Mouse (Mus musculus): Measurements from ENCODE around the gene Ap1m2. TPM values are rescaled to one million over a fixed set of nuclear protein-coding genes. Genes with fewer than 3 reads are reported as not detected.

Ap1m2 gene
- polyA plus RNA-seq, 1 experiment from 2014 or later = 46.9 TPM

GRCm38 (mm10) chr9:21288404-21289336 is 23.5 kb downstream of the Ap1m2 start:
- H3K27ac ChIP-seq (replicated peaks) = peak overlapping the region; percentile 94
- H3K27me3 ChIP-seq = no peaks in the 10 kb centered on the region
- 74% methylated on average over 13 of the region's 13 CpGs for WGBS
- H3K4me1 ChIP-seq = peaks cover 37% of the 10 kb centered on the region
- no peaks in the 10 kb centered on the region for H3K9me3 ChIP-seq (replicated peaks)
- peak overlapping the region; percentile 76 for H3K4me2 ChIP-seq (replicated peaks)
- no peak for ATAC-seq (ENCODE audit: insufficient number of reproducible peaks, low FRiP score, low TSS enrichment, low read depth)
- peak overlapping the region; percentile 80 for H3K4me3 ChIP-seq (replicated peaks)
- 0 out of 2 replicates have a peak overlapping the region, but pooled peaks have one; percentile 23 for H3K9ac ChIP-seq
- H3K36me3 ChIP-seq = peaks cover 23% of the 10 kb centered on the region

- H3K4me3 ChIP-seq (replicated peaks) = peak within 1 kb of the TSS; percentile 80
- H3K36me3 ChIP-seq = peaks cover 27% of the 10 kb centered on the region
- H3K4me2 ChIP-seq (replicated peaks) = peak within 1 kb of the TSS; percentile 76
- peaks cover 37% of the 10 kb centered on the region for H3K4me1 ChIP-seq
- peak within 1 kb of the TSS; percentile 94 for H3K27ac ChIP-seq (replicated peaks)
- H3K27me3 ChIP-seq = no peaks in the 10 kb centered on the region
- peak; percentile 80 for ATAC-seq (ENCODE audit: insufficient number of reproducible peaks, low FRiP score, low TSS enrichment, low read depth)
- no peaks in the 10 kb centered on the region for H3K9me3 ChIP-seq (replicated peaks)
- WGBS = under 1% methylated on average over 59 of the region's 59 CpGs
- H3K9ac ChIP-seq = peak within 1 kb of the TSS; percentile 84
Observed at GRCm38 (mm10) chr9:21287571-21288402, 24.4 kb downstream of the Ap1m2 start, which contains the start of gene Kri1. TSS of gene Kri1 (minus strand) at chr9:21287969.

GRCm38 (mm10) chr9:21286753-21287152 is 25.4 kb downstream of the Ap1m2 start:
- H3K4me1 ChIP-seq = peaks cover 37% of the 10 kb centered on the region
- peaks cover 37% of the 10 kb centered on the region for H3K36me3 ChIP-seq
- no peaks in the 10 kb centered on the region for H3K9me3 ChIP-seq (replicated peaks)
- H3K27ac ChIP-seq (replicated peaks) = no peak overlapping the region; the same call in 1 of the 2 replicates
- ATAC-seq (ENCODE audit: insufficient number of reproducible peaks, low FRiP score, low TSS enrichment, low read depth) = no peak
- WGBS = 60% methylated on average over 3 of the region's 3 CpGs
- H3K4me2 ChIP-seq (replicated peaks) = peak overlapping the region; percentile 76
- peak overlapping the region; percentile 80 for H3K4me3 ChIP-seq (replicated peaks)
- no peaks in the 10 kb centered on the region for H3K27me3 ChIP-seq
- no peak overlapping the region for H3K9ac ChIP-seq

GRCm38 (mm10) chr9:21283994-21284393 is 28.1 kb downstream of the Ap1m2 start:
- no peak overlapping the region for H3K4me3 ChIP-seq (replicated peaks)
- H3K27ac ChIP-seq (replicated peaks) = no peak overlapping the region
- H3K4me2 ChIP-seq (replicated peaks) = no peak overlapping the region
- H3K9ac ChIP-seq = no peak overlapping the region
- H3K36me3 ChIP-seq = peaks cover 63% of the 10 kb centered on the region
- 83% methylated on average over 3 of the region's 3 CpGs for WGBS
- ATAC-seq (ENCODE audit: insufficient number of reproducible peaks, low FRiP score, low TSS enrichment, low read depth) = no peak
- no peaks in the 10 kb centered on the region for H3K27me3 ChIP-seq
- no peaks in the 10 kb centered on the region for H3K9me3 ChIP-seq (replicated peaks)
- H3K4me1 ChIP-seq = peaks cover 22% of the 10 kb centered on the region

GRCm38 (mm10) chr9:21283591-21283990 is 28.5 kb downstream of the Ap1m2 start:
- WGBS = 92% methylated on average over 5 of the region's 5 CpGs
- peaks cover 64% of the 10 kb centered on the region for H3K36me3 ChIP-seq
- H3K9me3 ChIP-seq (replicated peaks) = no peaks in the 10 kb centered on the region
- no peaks in the 10 kb centered on the region for H3K27me3 ChIP-seq
- H3K9ac ChIP-seq = no peak overlapping the region
- H3K4me1 ChIP-seq = peaks cover 18% of the 10 kb centered on the region
- H3K27ac ChIP-seq (replicated peaks) = no peak overlapping the region
- H3K4me2 ChIP-seq (replicated peaks) = no peak overlapping the region
- no peak for ATAC-seq (ENCODE audit: insufficient number of reproducible peaks, low FRiP score, low TSS enrichment, low read depth)
- no peak overlapping the region for H3K4me3 ChIP-seq (replicated peaks)

- no peak overlapping the region for H3K27ac ChIP-seq (replicated peaks)
- 91% methylated on average over 5 of the region's 5 CpGs for WGBS
- no peak overlapping the region for H3K4me2 ChIP-seq (replicated peaks)
- no peaks in the 10 kb centered on the region for H3K27me3 ChIP-seq
- ATAC-seq (ENCODE audit: insufficient number of reproducible peaks, low FRiP score, low TSS enrichment, low read depth) = no peak
- no peaks in the 10 kb centered on the region for H3K9me3 ChIP-seq (replicated peaks)
- H3K4me1 ChIP-seq = no peaks in the 10 kb centered on the region
- H3K36me3 ChIP-seq = peaks cover 97% of the 10 kb centered on the region
- no peak overlapping the region for H3K4me3 ChIP-seq (replicated peaks)
- H3K9ac ChIP-seq = no peak overlapping the region
Observed at GRCm38 (mm10) chr9:21277776-21278175, 34.4 kb downstream of the Ap1m2 start.

- H3K9ac ChIP-seq = no peak overlapping the region
- peaks cover 97% of the 10 kb centered on the region for H3K36me3 ChIP-seq
- 91% methylated on average over 8 of the region's 8 CpGs for WGBS
- H3K27me3 ChIP-seq = no peaks in the 10 kb centered on the region
- no peak for ATAC-seq (ENCODE audit: insufficient number of reproducible peaks, low FRiP score, low TSS enrichment, low read depth)
- no peaks in the 10 kb centered on the region for H3K4me1 ChIP-seq
- no peak overlapping the region for H3K4me3 ChIP-seq (replicated peaks)
- no peaks in the 10 kb centered on the region for H3K9me3 ChIP-seq (replicated peaks)
- no peak overlapping the region for H3K27ac ChIP-seq (replicated peaks)
- H3K4me2 ChIP-seq (replicated peaks) = no peak overlapping the region
Observed at GRCm38 (mm10) chr9:21276307-21276706, 35.8 kb downstream of the Ap1m2 start.

- Histone ChIP-seq H3K27ac (replicated peaks) (no peak overlapping the region), H3K9me3 (replicated peaks) (no peaks in the 10 kb centered on the region), H3K36me3 (peaks cover 97% of the 10 kb centered on the region), H3K4me2 (replicated peaks) (no peak overlapping the region), H3K27me3 (no peaks in the 10 kb centered on the region), H3K9ac (no peak overlapping the region), H3K4me1 (no peaks in the 10 kb centered on the region), H3K4me3 (replicated peaks) (no peak overlapping the region)
- 89% methylated on average over 12 of the region's 12 CpGs for WGBS
- ATAC-seq (ENCODE audit: insufficient number of reproducible peaks, low FRiP score, low TSS enrichment, low read depth) = no peak
Observed at GRCm38 (mm10) chr9:21275727-21276126, 36.4 kb downstream of the Ap1m2 start.

- Histone ChIP-seq H3K27me3 (no peaks in the 10 kb centered on the region), H3K9me3 (replicated peaks) (no peaks in the 10 kb centered on the region), H3K9ac (no peak overlapping the region), H3K27ac (replicated peaks) (no peak overlapping the region), H3K4me2 (replicated peaks) (no peak overlapping the region), H3K4me1 (no peaks in the 10 kb centered on the region), H3K36me3 (peaks cover 99% of the 10 kb centered on the region), H3K4me3 (replicated peaks) (no peak overlapping the region)
- WGBS = 86% methylated on average over 7 of the region's 7 CpGs
- ATAC-seq (ENCODE audit: insufficient number of reproducible peaks, low FRiP score, low TSS enrichment, low read depth) = no peak
Observed at GRCm38 (mm10) chr9:21275013-21275710, 37.0 kb downstream of the Ap1m2 start.

GRCm38 (mm10) chr9:21274336-21274735 is 37.8 kb downstream of the Ap1m2 start:
- WGBS = 83% methylated on average over 3 of the region's 3 CpGs
- H3K9me3 ChIP-seq (replicated peaks) = no peaks in the 10 kb centered on the region
- H3K4me2 ChIP-seq (replicated peaks) = no peak overlapping the region
- H3K36me3 ChIP-seq = peaks cover 96% of the 10 kb centered on the region
- H3K27me3 ChIP-seq = no peaks in the 10 kb centered on the region
- H3K27ac ChIP-seq (replicated peaks) = no peak overlapping the region
- ATAC-seq (ENCODE audit: insufficient number of reproducible peaks, low FRiP score, low TSS enrichment, low read depth) = no peak
- no peak overlapping the region for H3K4me3 ChIP-seq (replicated peaks)
- H3K4me1 ChIP-seq = no peaks in the 10 kb centered on the region
- H3K9ac ChIP-seq = no peak overlapping the region
